Mouse (Mus musculus) spleen, adult 2 months (tissue): ENCODE measurements around the gene Rpl13a. TPM values are rescaled to one million over a fixed set of nuclear protein-coding genes. Genes with fewer than 3 reads are reported as not detected.
A peak's percentile ranks its signal among the peaks of the same experiment; 100 is the strongest.
"Not testable (repeated sequence)": the region's sequence is repeated elsewhere in the genome, so short reads cannot be mapped to it uniquely, and the experiment has no call there.

Source experiments
- DNase-seq, 2 experiments: peaks; one replicate each; pipeline versions ENCODE4 v3.0.0 to v3.0.0-alpha.2; 2012 to 2021; ENCODE audit warnings: low spot score in 2 of 2, low read depth in 1 of 2
- H3K27ac ChIP-seq: fragments of 200-500 bp; 2 replicates; pipeline ENCODE4 v1.5.1; 2012; ENCODE audit warnings: low read length, inconsistent platforms; ENCODE audit not compliant: insufficient read depth
- H3K27me3 ChIP-seq: fragments of 200-500 bp; 2 replicates; pipeline ENCODE4 v1.6.1; 2012; ENCODE audit warnings: mild to moderate bottlenecking, moderate library complexity, low read length, inconsistent platforms; ENCODE audit not compliant: control insufficient read depth, insufficient read depth
- H3K36me3 ChIP-seq: fragments of 200-500 bp; 2 replicates; pipeline ENCODE4 v1.6.1; 2012; ENCODE audit warnings: mild to moderate bottlenecking, low read length, inconsistent platforms; ENCODE audit not compliant: control insufficient read depth, insufficient read depth
- H3K4me1 ChIP-seq: fragments of 200-500 bp; 2 replicates; pipeline ENCODE4 v1.6.1; 2011; ENCODE audit warnings: inconsistent platforms; ENCODE audit not compliant: control insufficient read depth, insufficient read depth, insufficient read length
- H3K4me3 ChIP-seq: fragments of 200-500 bp; 2 replicates; pipeline ENCODE4 v1.5.1; 2011; ENCODE audit warnings: mild to moderate bottlenecking, inconsistent platforms; ENCODE audit not compliant: insufficient read depth, insufficient read length; ENCODE audit errors: extremely low read depth
- CTCF ChIP-seq: fragments of 200-500 bp; IDR thresholded peaks from 2 replicates; pipeline ENCODE4 v1.5.1; 2011; ENCODE audit warnings: mild to moderate bottlenecking, inconsistent platforms; ENCODE audit not compliant: insufficient read depth, insufficient read length, insufficient replicate concordance; ENCODE audit errors: extremely low read depth
- POLR2A ChIP-seq: fragments of 200-500 bp; IDR thresholded peaks from 2 replicates; pipeline ENCODE4 v1.6.1; 2011; ENCODE audit warnings: low read depth, low read length, inconsistent platforms
- WGBS: fragments of 180-500 bp; shearing (Covaris S2); methylation state at CpG from one replicate; pipeline ENCODE4 v1.1.7; 2018; 5-methylcytosine and 5-hydroxymethylcytosine counted together
- polyA plus RNA-seq: library from polyadenylated mRNA; depleted of rRNA; stranded (reverse); fragments of >200 nt; gene quantifications from 2 replicates; pipeline ENCODE4 v1.2.3, GENCODE M21; 2012

Gene Rpl13a
- polyA plus RNA-seq, 1 experiment, result 1,860 TPM

GRCm38 (mm10) chr7:45129318-45129717, 757 bp upstream of the Rpl13a start:
- Histone ChIP-seq H3K4me1 (peaks cover 3% of the 10 kb centered on the region; the same call in 1 of the 2 replicates), H3K27me3 (no peaks in the 10 kb centered on the region), H3K4me3 (peak overlapping the region; percentile 60), H3K27ac (peak overlapping the region; percentile 85), H3K36me3 (peaks cover 29% of the 10 kb centered on the region)
- WGBS, result 3% methylated on average over 17 of the region's 17 CpGs
- no peak for DNase-seq
- TF ChIP-seq POLR2A (no peak; the same call in 1 of the 2 replicates), CTCF (no peak)

GRCm38 (mm10) chr7:45127700-45128224, 799 bp downstream of the Rpl13a start:
- peak overlapping the region; percentile 88 for H3K27ac ChIP-seq
- peak overlapping the region; percentile 91 for H3K4me3 ChIP-seq
- H3K36me3 ChIP-seq, result peaks cover 32% of the 10 kb centered on the region
- 3% methylated on average over 6 of the region's 6 CpGs for WGBS
- no peaks in the 10 kb centered on the region for H3K27me3 ChIP-seq
- peaks cover 3% of the 10 kb centered on the region; the same call in 1 of the 2 replicates for H3K4me1 ChIP-seq
- no peak for DNase-seq
- TF ChIP-seq CTCF (no peak), POLR2A (no peak)

- TF ChIP-seq CTCF (no peak), POLR2A (no peak)
- Histone ChIP-seq H3K4me3 (peak overlapping the region; percentile 91), H3K27ac (0 out of 2 replicates have a peak overlapping the region, but pooled peaks have one; percentile 14), H3K4me1 (peaks cover 3% of the 10 kb centered on the region; the same call in 1 of the 2 replicates), H3K27me3 (no peaks in the 10 kb centered on the region), H3K36me3 (peaks cover 35% of the 10 kb centered on the region)
- no peak for DNase-seq
- WGBS, result 45% methylated on average over 21 of the region's 21 CpGs
These were observed 1.5 kb downstream of the Rpl13a start for GRCm38 (mm10) chr7:45126844-45127699.

GRCm38 (mm10) chr7:45126147-45126843, 2.3 kb downstream of the Rpl13a start:
- H3K4me3 ChIP-seq, result no peak overlapping the region
- peaks cover 3% of the 10 kb centered on the region; the same call in 1 of the 2 replicates for H3K4me1 ChIP-seq
- no peak for DNase-seq
- H3K27ac ChIP-seq, result 0 out of 2 replicates have a peak overlapping the region, but pooled peaks have one; percentile 14
- TF ChIP-seq CTCF, result no peak
- no peak for TF ChIP-seq POLR2A
- peaks cover 35% of the 10 kb centered on the region for H3K36me3 ChIP-seq
- WGBS, result 89% methylated on average over 17 of the region's 17 CpGs
- no peaks in the 10 kb centered on the region for H3K27me3 ChIP-seq

- H3K4me1 ChIP-seq, H3K4me3 ChIP-seq, DNase-seq, H3K27ac ChIP-seq, H3K27me3 ChIP-seq: not testable (repeated sequence)
- H3K36me3 ChIP-seq, result peaks cover 35% of the 10 kb centered on the region
- WGBS, result 87% methylated on average over 5 of the region's 5 CpGs
These were observed 2.9 kb downstream of the Rpl13a start for GRCm38 (mm10) chr7:45125649-45126048.

GRCm38 (mm10) chr7:45125144-45125600, 3.4 kb downstream of the Rpl13a start:
- Histone ChIP-seq H3K27ac (no peak overlapping the region), H3K36me3 (peaks cover 35% of the 10 kb centered on the region)
- 68% methylated on average over 7 of the region's 7 CpGs for WGBS

More at GRCm38 (mm10) chr7:45125144-45125600, 3.4 kb downstream of the Rpl13a start:
- no peaks in the 10 kb centered on the region for H3K27me3 ChIP-seq
- peaks cover 12% of the 10 kb centered on the region; the same call in 1 of the 2 replicates for H3K4me1 ChIP-seq
- DNase-seq, result no peak
- no peak overlapping the region for H3K4me3 ChIP-seq
- TF ChIP-seq CTCF (no peak), POLR2A (no peak)
